Mouse (Mus musculus) mouse embryonic stem cell (cell line): ENCODE measurements around the gene Trpc5.

Experiments
- in situ Hi-C, 2 experiments: fragments of 300-500 bp; cut with MboI; formaldehyde crosslinking; loops; 1 replicate in 1 of 2; 3 replicates in 1 of 2; pipeline ENCODE4 v1.14.3; 2019 to 2020; ENCODE audit warnings: low sequenced_read_pairs in 2 of 2, low pct_unique_long_range_greater_than_20kb in 1 of 2, mixed read lengths in 1 of 2; ENCODE audit not compliant: unreplicated experiment in 1 of 2

The Trpc5 gene

GRCm38 (mm10) chrX:144403526-144403925 lies 284.5 kb downstream of the Trpc5 start:
- in situ Hi-C loops = loop anchor here (10.0 to 25.0 kb wide), 2 partner anchors 234 to 241 kb away; no protein-coding TSS in a partner anchor

- in situ Hi-C loops = no loop called here
Observed at GRCm38 (mm10) chrX:144374196-144374595, 313.8 kb downstream of the Trpc5 start.

- in situ Hi-C loops = no loop called here
Observed at GRCm38 (mm10) chrX:144338355-144338754, 349.6 kb downstream of the Trpc5 start.

GRCm38 (mm10) chrX:144337938-144338337 lies 350.0 kb downstream of the Trpc5 start:
- in situ Hi-C loops = no loop called here

GRCm38 (mm10) chrX:144335332-144336015 lies 352.5 kb downstream of the Trpc5 start:
- in situ Hi-C loops = no loop called here
